Mouse (Mus musculus): Measurements from ENCODE around the gene AC124108.1. TPM values are rescaled to one million over a fixed set of nuclear protein-coding genes. Genes with fewer than 3 reads are reported as not detected.

AC124108.1 gene
- not detected in 2 replicates for total RNA-seq (2014; fragmentation: Nextera tagmentation)
- not detected in 2 replicates for total RNA-seq (2017)

GRCm38 (mm10) chr1:132191093-132191785 is at the start of gene AC124108.1, which contains the start of gene Lemd1:
AC124108.1 (plus strand) TSS chr1:132191457.
Lemd1 (plus strand) TSS chr1:132191431.
- no peak for ATAC-seq (replicated peaks; ENCODE audit: low FRiP score, low TSS enrichment, poor library complexity, severe bottlenecking)

GRCm38 (mm10) chr1:132141753-132142152 is 49.5 kb upstream of the AC124108.1 start:
- no peak for ATAC-seq (replicated peaks; ENCODE audit: low FRiP score, low TSS enrichment, poor library complexity, severe bottlenecking)

GRCm38 (mm10) chr1:132143079-132143478 is 48.2 kb upstream of the AC124108.1 start:
- no peak for ATAC-seq (replicated peaks; ENCODE audit: low FRiP score, low TSS enrichment, poor library complexity, severe bottlenecking)

GRCm38 (mm10) chr1:132143730-132144129 is 47.5 kb upstream of the AC124108.1 start:
- no peak for ATAC-seq (replicated peaks; ENCODE audit: low FRiP score, low TSS enrichment, poor library complexity, severe bottlenecking)

- no peak for ATAC-seq (replicated peaks; ENCODE audit: low FRiP score, low TSS enrichment, poor library complexity, severe bottlenecking)
These were observed 47.0 kb upstream of the AC124108.1 start for GRCm38 (mm10) chr1:132144223-132144622.

GRCm38 (mm10) chr1:132144837-132145236 is 46.4 kb upstream of the AC124108.1 start:
- ATAC-seq (replicated peaks; ENCODE audit: low FRiP score, low TSS enrichment, poor library complexity, severe bottlenecking): no peak

GRCm38 (mm10) chr1:132145973-132146685 is 45.1 kb upstream of the AC124108.1 start:
- no peak for ATAC-seq (replicated peaks; ENCODE audit: low FRiP score, low TSS enrichment, poor library complexity, severe bottlenecking)

GRCm38 (mm10) chr1:132149410-132149809 is 41.8 kb upstream of the AC124108.1 start:
- ATAC-seq (replicated peaks; ENCODE audit: low FRiP score, low TSS enrichment, poor library complexity, severe bottlenecking): no peak

GRCm38 (mm10) chr1:132150171-132150570 is 41.1 kb upstream of the AC124108.1 start:
- no peak for ATAC-seq (replicated peaks; ENCODE audit: low FRiP score, low TSS enrichment, poor library complexity, severe bottlenecking)

GRCm38 (mm10) chr1:132150817-132151601 is 40.2 kb upstream of the AC124108.1 start:
- ATAC-seq (replicated peaks; ENCODE audit: low FRiP score, low TSS enrichment, poor library complexity, severe bottlenecking): no peak

GRCm38 (mm10) chr1:132151908-132152307 is 39.3 kb upstream of the AC124108.1 start:
- no peak for ATAC-seq (replicated peaks; ENCODE audit: low FRiP score, low TSS enrichment, poor library complexity, severe bottlenecking)

- ATAC-seq (replicated peaks; ENCODE audit: low FRiP score, low TSS enrichment, poor library complexity, severe bottlenecking): no peak
These were observed 38.1 kb upstream of the AC124108.1 start for GRCm38 (mm10) chr1:132153086-132153690.

GRCm38 (mm10) chr1:132153691-132154090 is 37.6 kb upstream of the AC124108.1 start:
- ATAC-seq (replicated peaks; ENCODE audit: low FRiP score, low TSS enrichment, poor library complexity, severe bottlenecking): no peak

- ATAC-seq (replicated peaks; ENCODE audit: low FRiP score, low TSS enrichment, poor library complexity, severe bottlenecking): peak; percentile 79
These were observed 35.5 kb upstream of the AC124108.1 start for GRCm38 (mm10) chr1:132155737-132156136.

- ATAC-seq (replicated peaks; ENCODE audit: low FRiP score, low TSS enrichment, poor library complexity, severe bottlenecking): peak; percentile 80
These were observed 34.1 kb upstream of the AC124108.1 start for GRCm38 (mm10) chr1:132157016-132157781.

GRCm38 (mm10) chr1:132157808-132158207 is 33.4 kb upstream of the AC124108.1 start:
- no peak for ATAC-seq (replicated peaks; ENCODE audit: low FRiP score, low TSS enrichment, poor library complexity, severe bottlenecking)

GRCm38 (mm10) chr1:132158741-132159140 is 32.5 kb upstream of the AC124108.1 start:
- no peak for ATAC-seq (replicated peaks; ENCODE audit: low FRiP score, low TSS enrichment, poor library complexity, severe bottlenecking)

GRCm38 (mm10) chr1:132159681-132160080 is 31.6 kb upstream of the AC124108.1 start:
- ATAC-seq (replicated peaks; ENCODE audit: low FRiP score, low TSS enrichment, poor library complexity, severe bottlenecking): no peak

Data from megakaryocyte-erythroid progenitor cell, adult 5-6 weeks (primary cell).